Mouse (Mus musculus): ENCODE data around the gene Ppp1r16b. TPM values are rescaled to one million over a fixed set of nuclear protein-coding genes. Genes with fewer than 3 reads are reported as not detected.
A peak's percentile ranks its signal among the peaks of the same experiment; 100 is the strongest.

Ppp1r16b gene
- polyA plus RNA-seq, 1 experiment from 2014 or later = 33.3 TPM

GRCm38 (mm10) chr2:158795043-158795442 is 129.8 kb downstream of the Ppp1r16b start:
- Histone ChIP-seq H3K9ac (replicated peaks; ENCODE audit: low read depth, low read length) (peak overlapping the region; percentile 79), H3K36me3 (ENCODE audit: control insufficient read depth, insufficient read depth) (no peaks in the 10 kb centered on the region), H3K27ac (ENCODE audit: low read length) (peak overlapping the region; percentile 74), H3K9me3 (ENCODE audit: control insufficient read depth, low read length) (no peaks in the 10 kb centered on the region), H3K27me3 (replicated peaks; ENCODE audit: control insufficient read depth, insufficient read depth, low read length) (no peaks in the 10 kb centered on the region), H3K4me2 (ENCODE audit: low read length) (peak overlapping the region; percentile 79), H3K4me1 (replicated peaks; ENCODE audit: control insufficient read depth, insufficient read depth, low read length) (peaks cover 16% of the 10 kb centered on the region), H3K4me3 (replicated peaks; ENCODE audit: low read length) (peak overlapping the region; percentile 90)
- no peak for ATAC-seq
- WGBS = 10% methylated on average over 15 of the region's 15 CpGs

GRCm38 (mm10) chr2:158795875-158796274 is 130.7 kb downstream of the Ppp1r16b start:
- Histone ChIP-seq H3K9ac (replicated peaks; ENCODE audit: low read depth, low read length) (no peak overlapping the region), H3K4me3 (replicated peaks; ENCODE audit: low read length) (no peak overlapping the region), H3K27me3 (replicated peaks; ENCODE audit: control insufficient read depth, insufficient read depth, low read length) (no peaks in the 10 kb centered on the region), H3K36me3 (ENCODE audit: control insufficient read depth, insufficient read depth) (no peaks in the 10 kb centered on the region), H3K4me1 (replicated peaks; ENCODE audit: control insufficient read depth, insufficient read depth, low read length) (peaks cover 16% of the 10 kb centered on the region), H3K4me2 (ENCODE audit: low read length) (no peak overlapping the region), H3K27ac (ENCODE audit: low read length) (no peak overlapping the region), H3K9me3 (ENCODE audit: control insufficient read depth, low read length) (no peaks in the 10 kb centered on the region)
- no peak for ATAC-seq
- 82% methylated on average over 2 of the region's 2 CpGs for WGBS

GRCm38 (mm10) chr2:158799328-158799727 is 134.1 kb downstream of the Ppp1r16b start:
- ATAC-seq = no peak
- H3K4me1 ChIP-seq (replicated peaks; ENCODE audit: control insufficient read depth, insufficient read depth, low read length) = peaks cover 8% of the 10 kb centered on the region
- H3K9ac ChIP-seq (replicated peaks; ENCODE audit: low read depth, low read length) = no peak overlapping the region
- H3K9me3 ChIP-seq (ENCODE audit: control insufficient read depth, low read length) = no peaks in the 10 kb centered on the region
- 29% methylated on average over 4 of the region's 4 CpGs for whole genome bisulfite sequencing
- H3K4me2 ChIP-seq (ENCODE audit: low read length) = no peak overlapping the region
- no peak overlapping the region for H3K4me3 ChIP-seq (replicated peaks; ENCODE audit: low read length)
- H3K36me3 ChIP-seq (ENCODE audit: control insufficient read depth, insufficient read depth) = peaks cover 5% of the 10 kb centered on the region
- H3K27me3 ChIP-seq (replicated peaks; ENCODE audit: control insufficient read depth, insufficient read depth, low read length) = no peaks in the 10 kb centered on the region
- no peak overlapping the region for H3K27ac ChIP-seq (ENCODE audit: low read length)

GRCm38 (mm10) chr2:158800788-158801187 is 135.6 kb downstream of the Ppp1r16b start:
- Histone ChIP-seq H3K27me3 (replicated peaks; ENCODE audit: control insufficient read depth, insufficient read depth, low read length) (no peaks in the 10 kb centered on the region), H3K4me1 (replicated peaks; ENCODE audit: control insufficient read depth, insufficient read depth, low read length) (0 out of 2 replicates have a peak, but pooled peaks cover 3% of the 10 kb centered on the region), H3K4me3 (replicated peaks; ENCODE audit: low read length) (no peak overlapping the region), H3K9ac (replicated peaks; ENCODE audit: low read depth, low read length) (no peak overlapping the region), H3K36me3 (ENCODE audit: control insufficient read depth, insufficient read depth) (peaks cover 5% of the 10 kb centered on the region), H3K4me2 (ENCODE audit: low read length) (no peak overlapping the region), H3K9me3 (ENCODE audit: control insufficient read depth, low read length) (no peaks in the 10 kb centered on the region), H3K27ac (ENCODE audit: low read length) (no peak overlapping the region)
- WGBS = 96% methylated on average over 8 of the region's 8 CpGs
- ATAC-seq = no peak

GRCm38 (mm10) chr2:158803575-158803974 is 138.4 kb downstream of the Ppp1r16b start:
- Histone ChIP-seq H3K27me3 (replicated peaks; ENCODE audit: control insufficient read depth, insufficient read depth, low read length) (no peaks in the 10 kb centered on the region), H3K4me2 (ENCODE audit: low read length) (no peak overlapping the region), H3K36me3 (ENCODE audit: control insufficient read depth, insufficient read depth) (peaks cover 5% of the 10 kb centered on the region), H3K9ac (replicated peaks; ENCODE audit: low read depth, low read length) (no peak overlapping the region), H3K27ac (ENCODE audit: low read length) (no peak overlapping the region), H3K9me3 (ENCODE audit: control insufficient read depth, low read length) (no peaks in the 10 kb centered on the region), H3K4me3 (replicated peaks; ENCODE audit: low read length) (no peak overlapping the region), H3K4me1 (replicated peaks; ENCODE audit: control insufficient read depth, insufficient read depth, low read length) (0 out of 2 replicates have a peak, but pooled peaks cover 3% of the 10 kb centered on the region)
- ATAC-seq = no peak
- WGBS = 91% methylated on average over 8 of the region's 8 CpGs

GRCm38 (mm10) chr2:158815686-158816085 is 150.5 kb downstream of the Ppp1r16b start:
- H3K27ac ChIP-seq (ENCODE audit: low read length) = no peak overlapping the region
- H3K36me3 ChIP-seq (ENCODE audit: control insufficient read depth, insufficient read depth) = peaks cover 7% of the 10 kb centered on the region; the same call in 1 of the 2 replicates
- no peak overlapping the region for H3K9ac ChIP-seq (replicated peaks; ENCODE audit: low read depth, low read length)

More at GRCm38 (mm10) chr2:158815686-158816085, 150.5 kb downstream of the Ppp1r16b start:
- no peaks in the 10 kb centered on the region for H3K4me1 ChIP-seq (replicated peaks; ENCODE audit: control insufficient read depth, insufficient read depth, low read length)
- H3K4me3 ChIP-seq (replicated peaks; ENCODE audit: low read length) = no peak overlapping the region
- ATAC-seq = no peak
- H3K27me3 ChIP-seq (replicated peaks; ENCODE audit: control insufficient read depth, insufficient read depth, low read length) = no peaks in the 10 kb centered on the region
- H3K9me3 ChIP-seq (ENCODE audit: control insufficient read depth, low read length) = no peaks in the 10 kb centered on the region
- H3K4me2 ChIP-seq (ENCODE audit: low read length) = no peak overlapping the region

MicroRNAs within 50 kb of the gene (microRNA counts, 519-probe panel; counts per million panel counts)
- 1,617 counts per million, percentile 15 among the panel's probes with 10 or more counts for microRNA mmu-miR-3474

Small RNA genes lying within 50 kb of the gene (microRNA-seq; reads per million reads assigned to microRNA genes)
- gene Gm26141 = not detected
- gene Mir3474 = 2.5 reads per million, percentile 7 among the genes with 10 or more reads in this experiment

Other genes with a start within 250 kb of the Ppp1r16b start
- not detected in 2 replicates for gene Adig, start 162.8 kb upstream of the Ppp1r16b start, polyA plus RNA-seq (2015; fragmentation: Nextera tagmentation; extraction: Ambion mirVana)
- 0.94 TPM in 1 of 2 replicates, not detected in the other for gene Arhgap40, start 152.6 kb upstream of the Ppp1r16b start, polyA plus RNA-seq (2015; fragmentation: Nextera tagmentation; extraction: Ambion mirVana)
- 5.9 and 7.7 TPM in 2 replicates for gene Slc32a1, start 54.6 kb upstream of the Ppp1r16b start, polyA plus RNA-seq (2015; fragmentation: Nextera tagmentation; extraction: Ambion mirVana)
- 11.3 and 12.3 TPM in 2 replicates for gene Actr5, start 40.5 kb upstream of the Ppp1r16b start, polyA plus RNA-seq (2015; fragmentation: Nextera tagmentation; extraction: Ambion mirVana)
- gene Fam83d, start 102.7 kb downstream of the Ppp1r16b start, polyA plus RNA-seq (2015; fragmentation: Nextera tagmentation; extraction: Ambion mirVana) = 18.5 and 20.6 TPM in 2 replicates
- gene Dhx35, start 129.4 kb downstream of the Ppp1r16b start, polyA plus RNA-seq (2015; fragmentation: Nextera tagmentation; extraction: Ambion mirVana) = 16.5 and 17.7 TPM in 2 replicates

Data from forebrain, embryonic 16.5 days (tissue).